22 mouse cellular contexts compared by ENCODE assay signal in the genomic region with DNA sequence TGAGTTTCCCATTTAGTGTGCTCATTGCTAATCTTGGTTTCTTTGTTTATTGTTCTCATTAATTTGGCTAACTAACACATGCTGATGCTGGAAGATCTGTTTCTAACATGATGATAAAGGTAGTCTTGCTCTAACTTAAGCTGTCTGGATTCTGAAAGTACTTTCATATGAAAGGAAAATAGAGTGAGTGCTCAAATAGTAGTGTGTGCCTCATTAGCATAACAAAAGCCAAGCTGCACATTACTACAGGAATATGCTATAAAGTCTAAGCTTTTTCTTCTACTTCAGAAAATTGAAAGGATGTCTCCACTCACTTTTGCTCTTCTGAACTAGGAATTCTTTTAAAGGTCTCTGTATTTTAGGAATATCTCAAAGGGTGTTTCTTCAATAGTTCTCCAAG. TPM values are rescaled to one million over a fixed set of nuclear protein-coding genes. Genes with fewer than 3 reads are reported as not detected.
"Had no signal": no experiment of that assay in that cellular context is flagged by ENCODE, and none has a peak within 500 bp of the region (broad histone marks: within the 10 kb centered on the region; RNA-seq: fewer than 3 reads in every experiment).

No protein-coding gene starts in this region.

- H3K9ac ChIP-seq: liver, embryonic 13.5 days; midbrain, embryonic 12.5 days; midbrain, embryonic 15.5 days; neural tube, embryonic 12.5 days; neural tube, embryonic 15.5 days had no signal

- H3K27ac ChIP-seq: kidney, postnatal 0 days; layer of hippocampus, adult 2 months; left cerebral cortex, adult 2 months; liver, embryonic 13.5 days; macrophage; midbrain, embryonic 12.5 days; midbrain, embryonic 15.5 days; neural tube, embryonic 12.5 days; neural tube, embryonic 15.5 days; stomach, postnatal 0 days had no signal

- H3K27me3 ChIP-seq: liver, embryonic 13.5 days; midbrain, embryonic 12.5 days; midbrain, embryonic 15.5 days; neural tube, embryonic 12.5 days; neural tube, embryonic 15.5 days had no signal

- H3K4me1 ChIP-seq: liver, embryonic 13.5 days; midbrain, embryonic 12.5 days; midbrain, embryonic 15.5 days; neural tube, embryonic 12.5 days; neural tube, embryonic 15.5 days had no signal

- H3K36me3 ChIP-seq: liver, embryonic 13.5 days; midbrain, embryonic 12.5 days; midbrain, embryonic 15.5 days; neural tube, embryonic 12.5 days; neural tube, embryonic 15.5 days had no signal

- ATAC-seq: midbrain, embryonic 15.5 days had no signal

- H3K4me3 ChIP-seq: layer of hippocampus, adult 2 months; left cerebral cortex, adult 2 months; liver, embryonic 13.5 days; midbrain, embryonic 12.5 days; midbrain, embryonic 15.5 days; neural tube, embryonic 12.5 days; neural tube, embryonic 15.5 days had no signal

- H3K9me3 ChIP-seq: liver, embryonic 13.5 days; midbrain, embryonic 12.5 days; midbrain, embryonic 15.5 days; neural tube, embryonic 12.5 days; neural tube, embryonic 15.5 days had no signal

- DNase-seq: kidney, postnatal 25 days; layer of hippocampus, postnatal 36 days; liver, embryonic 13.5 days; lung, adult 2 months; right cerebral cortex, adult 18-20 months; right cerebral cortex, postnatal 14 days; right cerebral cortex, postnatal 4 days; thymus, adult 2 months; thymus, postnatal 14 days; thymus, postnatal 4 days had no signal

- H3K4me2 ChIP-seq: liver, embryonic 13.5 days; midbrain, embryonic 12.5 days; midbrain, embryonic 15.5 days; neural tube, embryonic 12.5 days; neural tube, embryonic 15.5 days had no signal

RNA-seq across cellular contexts. Expression of gene Cadps, which starts 15.4 kb away (rescaled TPM):
- total RNA-seq: megakaryocyte, adult 5-6 weeks had no signal
- polyA plus RNA-seq: liver, adult 2 months; liver, embryonic 16.5 days; macrophage had no signal
